Mouse (Mus musculus) brain, embryonic 14.5 days (tissue): ENCODE data around the gene Hbp1.

Experiments
- CTCF ChIP-seq: fragments of 200-500 bp; IDR thresholded peaks from 2 replicates; pipeline ENCODE4 v1.5.1; 2012; ENCODE audit warnings: inconsistent platforms, mild to moderate bottlenecking, moderate library complexity, borderline replicate concordance; ENCODE audit not compliant: insufficient read depth, insufficient read length; ENCODE audit errors: extremely low read depth
- POLR2A ChIP-seq: fragments of 200-500 bp; IDR thresholded peaks from 2 replicates; pipeline ENCODE4 v1.6.1; 2012; ENCODE audit warnings: mild to moderate bottlenecking, inconsistent platforms, borderline replicate concordance; ENCODE audit not compliant: poor library complexity, insufficient read depth, insufficient read length, severe bottlenecking; ENCODE audit errors: extremely low read depth

GRCm38 (mm10) chr12:31895888-31896287 lies 54.4 kb downstream of the Hbp1 start:
- TF ChIP-seq CTCF = no peak
- TF ChIP-seq POLR2A = no peak
